Mouse (Mus musculus): Measurements from ENCODE around the gene Cdkl2. TPM values are rescaled to one million over a fixed set of nuclear protein-coding genes. Genes with fewer than 3 reads are reported as not detected.
A peak's percentile ranks its signal among the peaks of the same experiment; 100 is the strongest.

Gene Cdkl2
- total and polyA plus RNA-seq, 2 experiments from 2014 or later = 17.6 to 24.1 TPM

DNA sequence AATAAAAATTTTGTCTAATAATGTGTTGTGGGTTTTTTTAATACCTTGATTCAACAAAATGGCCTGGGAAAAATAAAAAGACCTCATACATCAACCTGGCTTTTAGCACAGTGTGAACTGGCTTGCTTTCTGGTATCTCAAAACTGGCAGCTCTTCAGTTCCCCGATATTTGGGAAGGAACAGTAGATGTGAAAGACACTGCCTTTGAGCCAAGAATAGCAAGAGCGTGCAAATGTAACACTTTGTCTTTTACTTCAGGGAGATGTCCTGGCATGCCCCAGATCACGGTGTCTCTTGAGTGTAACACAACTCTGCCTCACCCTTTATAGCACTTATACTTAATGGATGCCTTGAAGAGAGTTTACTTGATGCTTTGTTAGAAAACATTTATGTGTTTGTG, 71.6 kb downstream of the Cdkl2 start:
- Histone ChIP-seq H3K9ac (no peak overlapping the region), H3K4me3 (ENCODE audit: low read depth, low read length) (no peak overlapping the region), H3K4me2 (ENCODE audit: low read depth) (no peak overlapping the region), H3K9me3 (ENCODE audit: low read length) (no peaks in the 10 kb centered on the region), H3K4me1 (ENCODE audit: insufficient read depth) (no peaks in the 10 kb centered on the region), H3K36me3 (ENCODE audit: insufficient read depth) (no peaks in the 10 kb centered on the region), H3K27ac (ENCODE audit: low read depth, low read length) (no peak overlapping the region), H3K27me3 (ENCODE audit: insufficient read depth, low read length) (no peaks in the 10 kb centered on the region)
- no peak for TF ChIP-seq CTCF (IDR thresholded peaks at IDR 0.05; ENCODE audit: low read depth)
- 88% methylated on average over 3 of the region's 3 CpGs for WGBS
- DNase-seq (no peak), ATAC-seq (no peak)

DNA sequence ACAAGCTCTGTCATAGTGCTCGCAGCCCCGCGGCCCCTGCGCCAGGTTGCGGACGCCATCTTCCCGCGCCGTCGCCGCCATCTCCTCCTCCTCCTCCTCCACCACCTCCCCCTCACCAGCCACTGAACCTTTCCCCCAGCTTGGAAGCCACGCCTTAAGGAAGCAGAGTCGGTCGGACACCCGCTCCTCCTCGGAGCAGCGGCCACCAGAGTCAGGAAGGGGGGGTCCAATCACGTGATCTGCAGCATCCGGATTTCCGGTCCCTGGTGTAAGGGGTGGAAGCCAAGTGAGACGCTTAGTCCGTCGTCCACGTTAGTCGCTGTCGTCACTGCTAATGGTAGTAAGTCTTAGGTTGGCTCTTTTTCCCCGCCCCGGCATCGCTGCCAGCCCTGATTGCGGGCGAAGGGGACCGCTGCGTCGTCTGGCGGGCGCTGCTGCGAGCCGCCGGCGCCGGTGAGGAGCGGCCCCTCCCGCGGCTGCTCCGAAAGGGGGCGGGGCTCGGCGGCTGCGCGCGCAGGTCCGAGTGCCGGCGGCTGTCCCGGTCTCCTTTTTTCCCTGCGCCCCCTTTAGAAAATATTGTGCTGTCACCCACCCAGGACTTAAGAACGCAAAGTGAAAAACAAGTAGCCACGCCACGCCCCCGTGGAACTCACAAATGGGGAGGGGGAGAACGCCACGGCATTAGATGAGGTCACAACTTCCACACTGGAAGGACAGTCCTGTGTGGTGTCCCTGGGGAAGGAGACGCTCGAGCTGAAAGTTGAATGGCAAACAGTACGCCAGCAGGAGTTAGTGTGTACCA, 80.8 kb downstream of the Cdkl2 start, which contains the start of gene Rchy1:
TSS of gene Rchy1 (minus strand) at position 430 of the 802 bp plus-strand sequence.
- peak within 1 kb of the TSS; percentile 97 for H3K27ac ChIP-seq (ENCODE audit: low read depth, low read length)
- no peaks in the 10 kb centered on the region for H3K9me3 ChIP-seq (ENCODE audit: low read length)
- peak within 1 kb of the TSS; percentile 92 for H3K4me3 ChIP-seq (ENCODE audit: low read depth, low read length)
- TF ChIP-seq CTCF (IDR thresholded peaks at IDR 0.05; ENCODE audit: low read depth) = peak; percentile 57
- 2% methylated on average over 65 of the region's 65 CpGs for WGBS
- ATAC-seq (peak; percentile 95), DNase-seq (peak; percentile 95)
- peaks cover 12% of the 10 kb centered on the region; the same call in 1 of the 2 replicates for H3K4me1 ChIP-seq (ENCODE audit: insufficient read depth)
- peak within 1 kb of the TSS; percentile 70 for H3K4me2 ChIP-seq (ENCODE audit: low read depth)
- no peaks in the 10 kb centered on the region for H3K27me3 ChIP-seq (ENCODE audit: insufficient read depth, low read length)
- H3K36me3 ChIP-seq (ENCODE audit: insufficient read depth) = 0 out of 2 replicates have a peak, but pooled peaks cover under 1% of the 10 kb centered on the region
- H3K9ac ChIP-seq = peak within 1 kb of the TSS; percentile 71

DNA sequence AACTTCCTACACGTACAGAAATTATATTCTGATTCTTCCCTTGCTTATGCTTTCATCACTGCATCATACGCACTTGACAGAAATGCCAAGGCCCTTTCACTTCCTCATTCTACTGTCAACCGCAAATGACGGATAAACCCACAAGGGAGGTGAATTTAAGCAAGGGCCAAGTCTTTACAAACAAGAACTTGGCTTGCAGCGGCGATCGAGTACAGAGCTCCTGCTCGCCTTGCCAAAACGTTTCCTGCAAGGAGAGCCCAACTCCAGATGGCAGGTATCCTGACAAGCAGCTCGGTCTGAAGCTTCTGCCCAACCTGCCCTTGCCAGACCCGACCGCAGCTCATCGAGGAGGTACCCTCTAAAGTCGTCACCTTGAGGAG, 81.4 kb downstream of the Cdkl2 start:
- Histone ChIP-seq H3K9ac (peak overlapping the region; percentile 71), H3K4me2 (ENCODE audit: low read depth) (peak overlapping the region; percentile 70), H3K4me1 (ENCODE audit: insufficient read depth) (peaks cover 12% of the 10 kb centered on the region; the same call in 1 of the 2 replicates), H3K27ac (ENCODE audit: low read depth, low read length) (peak overlapping the region; percentile 97), H3K36me3 (ENCODE audit: insufficient read depth) (peaks cover 5% of the 10 kb centered on the region), H3K4me3 (ENCODE audit: low read depth, low read length) (peak overlapping the region; percentile 92), H3K27me3 (ENCODE audit: insufficient read depth, low read length) (no peaks in the 10 kb centered on the region), H3K9me3 (ENCODE audit: low read length) (no peaks in the 10 kb centered on the region)
- under 1% methylated on average over 14 of the region's 14 CpGs for WGBS
- ATAC-seq (no peak), DNase-seq (no peak)
- TF ChIP-seq CTCF (IDR thresholded peaks at IDR 0.05; ENCODE audit: low read depth) = no peak

DNA sequence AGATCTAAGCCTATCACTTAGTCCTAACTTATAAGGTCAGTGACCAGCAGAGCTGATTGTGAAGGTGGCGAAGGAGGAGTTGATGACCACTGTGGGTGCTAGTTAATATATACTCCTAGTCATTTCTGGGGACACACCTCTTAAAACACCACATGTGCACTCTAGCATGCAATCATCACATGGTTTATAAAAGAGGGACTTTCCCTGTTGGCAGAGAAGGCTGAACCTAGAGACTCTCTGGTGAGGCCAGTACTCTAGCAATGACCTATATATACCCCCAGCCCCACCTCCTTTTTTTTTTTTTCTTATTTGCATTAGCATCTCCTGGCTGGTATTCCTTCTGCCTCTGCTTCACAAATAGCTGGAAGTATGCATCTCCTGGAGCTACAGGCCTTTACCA, 82.3 kb downstream of the Cdkl2 start:
- no peaks in the 10 kb centered on the region for H3K9me3 ChIP-seq (ENCODE audit: low read length)
- TF ChIP-seq CTCF (IDR thresholded peaks at IDR 0.05; ENCODE audit: low read depth) = no peak
- no peak overlapping the region for H3K27ac ChIP-seq (ENCODE audit: low read depth, low read length)
- peak overlapping the region; percentile 92 for H3K4me3 ChIP-seq (ENCODE audit: low read depth, low read length)
- H3K4me2 ChIP-seq (ENCODE audit: low read depth) = peak overlapping the region; percentile 70
- DNase-seq (no peak), ATAC-seq (no peak)
- no peaks in the 10 kb centered on the region for H3K27me3 ChIP-seq (ENCODE audit: insufficient read depth, low read length)
- peaks cover 12% of the 10 kb centered on the region; the same call in 1 of the 2 replicates for H3K4me1 ChIP-seq (ENCODE audit: insufficient read depth)
- H3K9ac ChIP-seq = peak overlapping the region; percentile 71
- H3K36me3 ChIP-seq (ENCODE audit: insufficient read depth) = peaks cover 10% of the 10 kb centered on the region
- WGBS = 92% methylated on average over 1 of the region's 1 CpGs

DNA sequence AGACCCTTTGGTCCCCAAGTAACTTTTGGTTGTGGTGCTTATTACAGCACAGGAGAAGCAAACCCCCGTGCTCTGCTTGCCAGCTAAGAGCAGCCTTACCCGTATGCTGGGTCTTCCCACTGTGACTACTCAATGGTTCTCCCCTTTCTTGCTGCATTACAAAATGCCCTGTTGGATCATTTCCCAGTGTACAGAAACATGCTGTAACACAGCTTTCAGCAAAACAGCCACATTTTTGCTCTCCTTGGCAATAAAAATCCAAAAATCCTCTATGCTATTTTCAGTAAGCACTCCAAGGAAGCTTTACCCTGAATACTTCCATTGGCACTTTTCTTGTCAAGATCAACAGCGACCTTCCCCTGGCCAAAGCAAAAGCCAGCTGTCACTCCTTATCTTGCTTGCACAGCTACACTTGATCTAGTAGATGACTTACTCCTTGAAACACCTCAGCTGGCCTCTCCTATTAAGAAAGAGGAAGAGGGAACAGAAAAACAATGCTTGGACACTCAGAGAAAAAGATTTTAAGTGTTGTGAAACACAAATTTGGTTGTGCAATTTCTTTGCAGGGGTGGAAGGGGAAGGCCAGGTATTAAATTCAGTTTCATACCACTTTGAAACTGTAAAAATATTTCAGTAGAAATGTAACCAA, 83.0 kb downstream of the Cdkl2 start:
- peaks cover 10% of the 10 kb centered on the region for H3K36me3 ChIP-seq (ENCODE audit: insufficient read depth)
- no peak overlapping the region for H3K9ac ChIP-seq
- H3K4me3 ChIP-seq (ENCODE audit: low read depth, low read length) = no peak overlapping the region
- peak overlapping the region; percentile 70 for H3K4me2 ChIP-seq (ENCODE audit: low read depth)
- H3K4me1 ChIP-seq (ENCODE audit: insufficient read depth) = peaks cover 12% of the 10 kb centered on the region; the same call in 1 of the 2 replicates
- DNase-seq = peak; percentile 9
- no peak for ATAC-seq
- H3K27ac ChIP-seq (ENCODE audit: low read depth, low read length) = no peak overlapping the region
- no peak for TF ChIP-seq CTCF (IDR thresholded peaks at IDR 0.05; ENCODE audit: low read depth)
- 42% methylated on average over 3 of the region's 3 CpGs for WGBS
- no peaks in the 10 kb centered on the region for H3K9me3 ChIP-seq (ENCODE audit: low read length)
- H3K27me3 ChIP-seq (ENCODE audit: insufficient read depth, low read length) = no peaks in the 10 kb centered on the region

DNA sequence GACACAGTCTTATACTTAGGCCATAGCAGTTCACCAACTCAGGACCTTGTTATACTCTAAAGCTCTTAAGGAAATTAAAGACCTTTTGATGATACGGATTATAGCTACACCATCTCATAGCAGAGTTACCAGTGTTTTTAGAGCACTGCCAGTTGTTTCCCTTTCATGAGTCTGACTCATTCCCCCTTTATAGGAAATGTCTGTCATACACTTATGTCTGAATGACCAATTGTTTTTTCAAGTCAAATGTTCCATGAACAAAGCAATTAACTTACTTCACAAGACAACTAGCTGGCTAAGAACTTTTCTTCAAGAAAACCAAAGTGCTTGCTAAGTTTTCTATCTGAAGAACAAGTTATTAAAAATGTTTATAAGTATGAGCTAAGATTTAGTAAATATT, 83.7 kb downstream of the Cdkl2 start:
- Histone ChIP-seq H3K4me1 (ENCODE audit: insufficient read depth) (peaks cover 12% of the 10 kb centered on the region; the same call in 1 of the 2 replicates), H3K4me2 (ENCODE audit: low read depth) (no peak overlapping the region), H3K9ac (no peak overlapping the region), H3K4me3 (ENCODE audit: low read depth, low read length) (no peak overlapping the region), H3K27me3 (ENCODE audit: insufficient read depth, low read length) (no peaks in the 10 kb centered on the region), H3K36me3 (ENCODE audit: insufficient read depth) (peaks cover 10% of the 10 kb centered on the region), H3K9me3 (ENCODE audit: low read length) (no peaks in the 10 kb centered on the region), H3K27ac (ENCODE audit: low read depth, low read length) (no peak overlapping the region)
- no peak for DNase-seq
- TF ChIP-seq CTCF (IDR thresholded peaks at IDR 0.05; ENCODE audit: low read depth) = no peak
- no peak for ATAC-seq
- 80% methylated on average over 1 of the region's 1 CpGs for WGBS

DNA sequence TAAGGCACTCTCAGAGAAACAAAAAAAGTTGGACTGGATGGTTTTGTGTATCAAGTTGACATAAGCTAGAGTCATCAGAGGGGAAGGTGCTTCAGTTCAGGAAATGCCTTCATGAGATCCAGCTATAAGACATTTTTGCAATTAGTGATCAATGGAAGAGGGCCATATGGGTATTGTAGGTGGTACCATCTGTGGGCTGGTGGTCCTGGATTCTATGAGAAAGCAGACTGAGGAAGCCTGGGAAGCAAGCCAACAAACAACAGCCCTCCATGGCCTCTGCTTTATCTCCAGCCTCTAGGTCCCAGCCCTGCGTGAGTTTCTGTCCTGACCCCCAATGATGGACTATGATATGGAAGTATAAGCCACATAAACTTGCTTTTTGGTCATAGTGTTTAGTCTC, 84.6 kb downstream of the Cdkl2 start:
- H3K27me3 ChIP-seq (ENCODE audit: insufficient read depth, low read length) = no peaks in the 10 kb centered on the region
- H3K9ac ChIP-seq = no peak overlapping the region
- TF ChIP-seq CTCF (IDR thresholded peaks at IDR 0.05; ENCODE audit: low read depth) = no peak
- peaks cover 13% of the 10 kb centered on the region for H3K36me3 ChIP-seq (ENCODE audit: insufficient read depth)
- no peak overlapping the region for H3K4me3 ChIP-seq (ENCODE audit: low read depth, low read length)
- DNase-seq = no peak
- no peak overlapping the region for H3K27ac ChIP-seq (ENCODE audit: low read depth, low read length)
- no peak overlapping the region for H3K4me2 ChIP-seq (ENCODE audit: low read depth)
- H3K9me3 ChIP-seq (ENCODE audit: low read length) = no peaks in the 10 kb centered on the region
- peaks cover 12% of the 10 kb centered on the region; the same call in 1 of the 2 replicates for H3K4me1 ChIP-seq (ENCODE audit: insufficient read depth)
- no peak for ATAC-seq
- 76% methylated on average over 1 of the region's 1 CpGs for WGBS

Measured in forebrain, postnatal 0 days (tissue).